Mouse (Mus musculus) heart, postnatal 0 days (tissue): Measurements from ENCODE around the gene 2610301B20Rik. TPM values are rescaled to one million over a fixed set of nuclear protein-coding genes. Genes with fewer than 3 reads are reported as not detected.
"Not testable (repeated sequence)": the region's sequence is repeated elsewhere in the genome, so short reads cannot be mapped to it uniquely, and the experiment has no call there.

ENCODE experiments used
- ATAC-seq: fragments of 200-750 bp; cut with Nextera tagmentation; 2 replicates; pipeline ENCODE4 v1.8.0; 2017; ENCODE audit warnings: low read depth, moderate number of reproducible peaks, moderate library complexity; ENCODE audit not compliant: insufficient read depth
- DNase-seq: peaks from one replicate; pipeline ENCODE4 v3.0.0-alpha.2; 2016; ENCODE audit warnings: low spot score
- H3K27ac ChIP-seq: fragments of 300-500 bp; sonication (generic); 2 replicates; pipeline ENCODE4 v1.5.1; 2014; ENCODE audit warnings: low read depth, mild to moderate bottlenecking
- H3K27me3 ChIP-seq: fragments of 300-500 bp; sonication (generic); 2 replicates; pipeline ENCODE4 v1.6.1; 2014; ENCODE audit warnings: low read length, mixed read lengths; ENCODE audit not compliant: control insufficient read depth, insufficient read depth
- H3K36me3 ChIP-seq: fragments of 300-500 bp; sonication (generic); replicated peaks from 2 replicates; pipeline ENCODE4 v1.6.1; 2014; ENCODE audit warnings: low read length, mixed read lengths; ENCODE audit not compliant: control insufficient read depth, insufficient read depth
- H3K4me1 ChIP-seq: fragments of 300-500 bp; sonication (generic); 2 replicates; pipeline ENCODE4 v1.6.1; 2014; ENCODE audit warnings: antibody characterized with exemption; ENCODE audit not compliant: control insufficient read depth, insufficient read depth
- H3K4me2 ChIP-seq: fragments of 300-500 bp; sonication (generic); 2 replicates; pipeline ENCODE4 v1.6.1; 2014; ENCODE audit warnings: low read depth, mild to moderate bottlenecking, low read length, moderate library complexity
- H3K4me3 ChIP-seq: fragments of 300-500 bp; sonication (generic); 2 replicates; pipeline ENCODE4 v1.5.1; 2014; ENCODE audit warnings: low read depth, low read length
- H3K9ac ChIP-seq: fragments of 300-500 bp; sonication (generic); replicated peaks from 2 replicates; pipeline ENCODE4 v1.6.1; 2014; ENCODE audit warnings: low read depth, low read length, mixed read lengths
- H3K9me3 ChIP-seq: fragments of 300-500 bp; sonication (generic); replicated peaks from 2 replicates; pipeline ENCODE4 v1.6.1; 2016; ENCODE audit warnings: low read length; ENCODE audit not compliant: control insufficient read depth
- CTCF ChIP-seq: IDR thresholded peaks from 2 replicates; pipeline ENCODE4 v1.5.1; 2016; ENCODE audit warnings: antibody characterized with exemption, control low read depth, low read depth
- EP300 ChIP-seq: IDR thresholded peaks from 2 replicates; pipeline ENCODE4 v1.6.1; 2016; ENCODE audit warnings: antibody characterized with exemption, low read depth
- WGBS: fragments of 180-500 bp; shearing (Covaris S2); extraction: QIAGEN DNeasy Blood & Tissue Kit; methylation state at CpG from one replicate; pipeline ENCODE4 v1.1.7; 2014; 5-methylcytosine and 5-hydroxymethylcytosine counted together
- polyA plus RNA-seq: library from polyadenylated mRNA; unstranded; fragments of >200 nt; fragmentation: Nextera tagmentation; extraction: Ambion mirVana; gene quantifications from 2 replicates; pipeline ENCODE4 v1.2.1, GENCODE M21; 2015
- total RNA-seq: library from RNA; depleted of rRNA; stranded (reverse); fragments of >200 nt; gene quantifications from 2 replicates; pipeline ENCODE4 v1.2.3, GENCODE M21; 2014; ENCODE audit warnings: low replicate concordance

The 2610301B20Rik gene
- total and polyA plus RNA-seq, 2 experiments from 2014 or later: 13.3 to 17.4 TPM

- H3K27ac ChIP-seq: no peak overlapping the region
- H3K36me3 ChIP-seq: peaks cover 32% of the 10 kb centered on the region
- TF ChIP-seq EP300: no peak
- TF ChIP-seq CTCF: no peak
- H3K4me3 ChIP-seq: no peak overlapping the region
- no peaks in the 10 kb centered on the region for H3K9me3 ChIP-seq
- 88% methylated on average over 8 of the region's 8 CpGs for WGBS
- no peak for DNase-seq
- ATAC-seq: no peak
- H3K9ac ChIP-seq: no peak overlapping the region
- no peak overlapping the region for H3K4me2 ChIP-seq
- H3K27me3 ChIP-seq: no peaks in the 10 kb centered on the region
- no peaks in the 10 kb centered on the region for H3K4me1 ChIP-seq
These were observed 9.6 kb downstream of the 2610301B20Rik start for GRCm38 (mm10) chr4:10883740-10884408.

- Histone ChIP-seq H3K36me3 (peaks cover 25% of the 10 kb centered on the region), H3K4me1 (no peaks in the 10 kb centered on the region), H3K9me3 (no peaks in the 10 kb centered on the region), H3K9ac (no peak overlapping the region), H3K4me2 (no peak overlapping the region), H3K4me3 (no peak overlapping the region), H3K27me3 (no peaks in the 10 kb centered on the region), H3K27ac (no peak overlapping the region)
- no peak for TF ChIP-seq EP300
- no peak for TF ChIP-seq CTCF
- DNase-seq (no peak), ATAC-seq (no peak)
- 94% methylated on average over 10 of the region's 10 CpGs for WGBS
These were observed 14.5 kb downstream of the 2610301B20Rik start for GRCm38 (mm10) chr4:10888835-10889234.

GRCm38 (mm10) chr4:10896262-10896661 is 22.0 kb downstream of the 2610301B20Rik start:
- no peaks in the 10 kb centered on the region for H3K4me1 ChIP-seq
- H3K4me2 ChIP-seq: no peak overlapping the region
- H3K4me3 ChIP-seq: no peak overlapping the region
- no peak for ATAC-seq
- WGBS: 88% methylated on average over 4 of the region's 4 CpGs
- no peak overlapping the region for H3K27ac ChIP-seq
- peaks cover 30% of the 10 kb centered on the region for H3K36me3 ChIP-seq
- H3K27me3 ChIP-seq: no peaks in the 10 kb centered on the region
- H3K9me3 ChIP-seq: no peaks in the 10 kb centered on the region
- H3K9ac ChIP-seq: no peak overlapping the region
- no peak for TF ChIP-seq EP300
- no peak for TF ChIP-seq CTCF
- no peak for DNase-seq

- no peaks in the 10 kb centered on the region for H3K9me3 ChIP-seq
- DNase-seq (peak; percentile 48), ATAC-seq (no peak)
- H3K9ac ChIP-seq: no peak overlapping the region
- H3K27ac ChIP-seq: no peak overlapping the region
- H3K4me1 ChIP-seq: no peaks in the 10 kb centered on the region
- no peaks in the 10 kb centered on the region for H3K27me3 ChIP-seq
- no peak overlapping the region for H3K4me2 ChIP-seq
- no peak overlapping the region for H3K4me3 ChIP-seq
- peaks cover 30% of the 10 kb centered on the region for H3K36me3 ChIP-seq
- TF ChIP-seq CTCF (peak; percentile 67), EP300 (no peak)
These were observed 22.6 kb downstream of the 2610301B20Rik start for GRCm38 (mm10) chr4:10896859-10897258.

- ATAC-seq (peak; percentile 49; the same call in 1 of the 2 replicates), DNase-seq (peak; percentile 32)
- Histone ChIP-seq H3K4me2 (peak overlapping the region; percentile 32), H3K4me3 (no peak overlapping the region), H3K9me3 (no peaks in the 10 kb centered on the region), H3K4me1 (peaks cover 6% of the 10 kb centered on the region; the same call in 1 of the 2 replicates), H3K27ac (no peak overlapping the region), H3K27me3 (no peaks in the 10 kb centered on the region), H3K9ac (no peak overlapping the region), H3K36me3 (no peaks in the 10 kb centered on the region)
- TF ChIP-seq EP300: no peak
- TF ChIP-seq CTCF: no peak
- WGBS: 11% methylated on average over 13 of the region's 13 CpGs
These were observed 31.0 kb downstream of the 2610301B20Rik start for GRCm38 (mm10) chr4:10905234-10905801.

- H3K4me1 ChIP-seq, H3K4me2 ChIP-seq, H3K4me3 ChIP-seq, H3K27me3 ChIP-seq, DNase-seq, H3K27ac ChIP-seq, H3K9ac ChIP-seq, H3K9me3 ChIP-seq, H3K36me3 ChIP-seq, ATAC-seq: not testable (repeated sequence)
- 54% methylated on average over 7 of the region's 7 CpGs for WGBS
These were observed 37.1 kb downstream of the 2610301B20Rik start for GRCm38 (mm10) chr4:10911417-10911816.
